Mouse (Mus musculus): ENCODE measurements around the gene Asna1. TPM values are rescaled to one million over a fixed set of nuclear protein-coding genes. Genes with fewer than 3 reads are reported as not detected.
A peak's percentile ranks its signal among the peaks of the same experiment; 100 is the strongest.

The Asna1 gene
- polyA plus RNA-seq, 1 experiment, result 18.6 TPM

GRCm38 (mm10) chr8:84980622-84981358 is 44.3 kb downstream of the Asna1 start:
- H3K36me3 ChIP-seq (ENCODE audit: control insufficient read depth), result no peaks in the 10 kb centered on the region; the same call in 1 of the 2 replicates
- no peaks in the 10 kb centered on the region for H3K9me3 ChIP-seq (ENCODE audit: control insufficient read depth, low read length)
- no peak for TF ChIP-seq GATA1 (IDR thresholded peaks at IDR 0.05; ENCODE audit: low read length)
- TF ChIP-seq TAL1 (IDR thresholded peaks at IDR 0.05; ENCODE audit: low read length), result no peak
- H3K27me3 ChIP-seq (ENCODE audit: control insufficient read depth), result peaks cover 16% of the 10 kb centered on the region
- peak overlapping the region; percentile 71 for H3K4me3 ChIP-seq (replicated peaks)
- peaks cover 95% of the 10 kb centered on the region for H3K4me1 ChIP-seq (ENCODE audit: control insufficient read depth)

DNA sequence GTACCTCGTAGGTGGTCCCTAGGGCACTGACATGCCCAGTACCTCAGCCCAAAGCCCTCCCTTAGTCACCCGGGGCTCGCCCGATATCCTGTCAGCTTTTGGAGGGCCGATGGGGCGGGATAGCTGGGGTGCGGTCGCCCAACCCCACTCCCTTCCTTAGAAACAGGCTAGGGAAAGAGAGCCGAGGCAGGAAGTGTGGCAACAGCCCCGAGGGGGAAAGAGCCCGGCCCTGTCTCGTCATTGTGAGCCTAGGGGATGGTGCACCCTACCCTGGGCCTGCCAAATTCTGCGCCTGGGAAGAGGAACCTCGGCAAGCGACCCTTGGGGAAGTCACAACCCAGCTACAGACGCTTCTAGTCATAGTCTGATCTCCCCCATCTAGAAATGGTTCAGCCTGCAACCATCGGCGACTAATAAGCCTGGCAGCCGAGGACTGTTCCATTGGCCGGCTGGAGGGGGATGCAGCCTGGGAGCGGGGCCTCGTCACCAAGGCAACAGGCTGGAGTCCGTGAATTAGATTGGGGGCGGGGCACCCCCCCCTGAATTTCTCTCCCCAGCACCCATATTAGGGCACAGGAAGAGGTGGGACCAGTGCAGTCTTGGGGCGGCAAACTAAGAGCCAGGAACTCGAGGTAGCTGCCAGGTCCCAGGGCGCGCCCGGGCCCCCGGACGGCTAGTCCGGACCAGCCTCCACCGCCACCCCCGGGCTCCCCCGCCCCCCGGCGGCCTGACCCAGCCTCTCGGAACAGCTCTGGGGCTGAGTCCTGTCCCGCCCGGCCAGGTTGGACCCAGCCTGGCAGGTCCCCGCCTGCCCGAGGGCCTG is 45.3 kb downstream of the Asna1 start:
- peak overlapping the region; percentile 71 for H3K4me3 ChIP-seq (replicated peaks)
- no peaks in the 10 kb centered on the region for H3K9me3 ChIP-seq (ENCODE audit: control insufficient read depth, low read length)
- no peak for TF ChIP-seq TAL1 (IDR thresholded peaks at IDR 0.05; ENCODE audit: low read length)
- TF ChIP-seq GATA1 (IDR thresholded peaks at IDR 0.05; ENCODE audit: low read length), result no peak
- H3K4me1 ChIP-seq (ENCODE audit: control insufficient read depth), result peaks cover 95% of the 10 kb centered on the region
- peaks cover 16% of the 10 kb centered on the region for H3K27me3 ChIP-seq (ENCODE audit: control insufficient read depth)
- H3K36me3 ChIP-seq (ENCODE audit: control insufficient read depth), result peaks cover 7% of the 10 kb centered on the region

DNA sequence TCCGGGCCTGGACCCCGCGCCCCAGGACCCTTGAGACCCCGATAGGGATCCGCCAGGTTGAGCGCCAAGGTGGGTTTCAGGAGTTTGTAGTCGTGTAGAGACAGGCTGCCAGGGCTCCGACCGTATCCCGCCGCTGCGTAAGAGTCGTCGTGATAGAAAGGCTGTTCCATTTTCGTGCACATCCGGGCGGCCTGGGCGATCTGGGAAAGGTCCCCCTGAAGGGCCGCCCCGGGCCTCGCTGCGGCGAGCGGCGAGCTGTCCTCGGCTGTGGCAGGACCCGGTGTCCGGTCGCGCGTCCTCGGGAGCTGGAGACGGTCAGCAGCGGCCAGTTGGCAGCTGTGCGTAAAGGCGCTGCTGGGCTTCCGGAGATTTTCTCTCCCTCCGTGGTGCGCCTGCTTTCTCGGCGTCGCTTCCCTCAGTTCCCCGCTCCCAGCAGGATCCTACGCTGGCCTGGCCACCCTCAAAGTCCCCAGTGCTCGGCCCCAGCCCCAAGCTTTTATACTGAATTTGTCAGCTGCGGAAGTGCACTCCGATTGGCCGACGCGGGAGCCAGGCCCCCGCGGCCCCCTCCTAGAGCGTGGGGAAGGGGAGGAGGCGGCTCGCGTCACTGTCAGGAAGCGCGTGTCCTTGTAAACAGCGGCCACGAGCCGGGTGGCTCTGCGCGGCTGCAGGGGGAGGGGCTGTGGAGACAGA is 46.7 kb downstream of the Asna1 start, which contains the start of gene Junb:
Gene Junb, minus strand, starts transcription at position 471 of the 693 bp plus-strand sequence.
- Histone ChIP-seq H3K27me3 (ENCODE audit: control insufficient read depth) (peaks cover 16% of the 10 kb centered on the region), H3K9me3 (ENCODE audit: control insufficient read depth, low read length) (no peaks in the 10 kb centered on the region), H3K4me3 (replicated peaks) (peak within 1 kb of the TSS; percentile 71), H3K36me3 (ENCODE audit: control insufficient read depth) (peaks cover 21% of the 10 kb centered on the region), H3K4me1 (ENCODE audit: control insufficient read depth) (peaks cover 95% of the 10 kb centered on the region)
- no peak for TF ChIP-seq TAL1 (IDR thresholded peaks at IDR 0.05; ENCODE audit: low read length)
- TF ChIP-seq GATA1 (IDR thresholded peaks at IDR 0.05; ENCODE audit: low read length), result no peak

DNA sequence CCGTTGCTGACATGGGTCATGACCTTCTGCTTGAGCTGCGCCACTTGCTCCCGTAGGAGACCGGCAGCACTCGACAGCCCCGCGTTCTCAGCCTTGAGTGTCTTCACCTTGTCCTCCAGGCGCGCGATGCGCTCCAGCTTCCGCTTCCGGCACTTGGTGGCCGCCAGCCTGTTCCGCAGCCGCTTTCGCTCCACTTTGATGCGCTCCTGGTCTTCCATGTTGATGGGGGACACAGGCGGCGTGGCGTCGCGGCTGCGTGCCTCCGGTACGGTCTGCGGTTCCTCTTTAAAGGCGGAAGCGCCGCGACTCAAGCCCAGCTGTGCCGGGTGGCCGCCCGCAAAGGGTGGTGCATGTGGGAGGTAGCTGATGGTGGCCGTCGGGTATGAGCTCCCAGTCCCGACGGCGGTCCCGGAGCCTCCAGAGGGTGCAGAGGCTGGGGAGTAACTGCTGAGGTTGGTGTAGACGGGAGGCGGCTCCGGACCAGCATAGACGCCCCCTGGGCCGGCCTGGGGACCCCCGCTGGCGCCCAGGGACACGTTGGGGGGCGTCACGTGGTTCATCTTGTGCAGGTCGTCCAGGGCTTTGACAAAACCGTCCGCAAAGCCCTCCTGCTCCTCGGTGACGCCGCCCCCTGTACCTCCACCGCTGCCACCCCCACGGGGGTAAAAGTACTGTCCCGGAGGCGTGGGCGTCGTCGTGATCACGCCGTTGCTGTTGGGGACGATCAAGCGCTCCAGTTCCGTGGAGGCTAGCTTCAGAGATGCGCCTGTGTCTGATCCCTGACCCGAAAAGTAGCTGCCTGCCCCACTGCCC is 47.4 kb downstream of the Asna1 start:
- Histone ChIP-seq H3K9me3 (ENCODE audit: control insufficient read depth, low read length) (no peaks in the 10 kb centered on the region), H3K4me1 (ENCODE audit: control insufficient read depth) (peaks cover 98% of the 10 kb centered on the region), H3K27me3 (ENCODE audit: control insufficient read depth) (peaks cover 16% of the 10 kb centered on the region), H3K36me3 (ENCODE audit: control insufficient read depth) (peaks cover 28% of the 10 kb centered on the region), H3K4me3 (replicated peaks) (peak overlapping the region; percentile 71)
- TF ChIP-seq TAL1 (IDR thresholded peaks at IDR 0.05; ENCODE audit: low read length) (no peak), GATA1 (IDR thresholded peaks at IDR 0.05; ENCODE audit: low read length) (no peak)

- peaks cover 16% of the 10 kb centered on the region for H3K27me3 ChIP-seq (ENCODE audit: control insufficient read depth)
- H3K9me3 ChIP-seq (ENCODE audit: control insufficient read depth, low read length), result no peaks in the 10 kb centered on the region
- peaks cover 36% of the 10 kb centered on the region for H3K36me3 ChIP-seq (ENCODE audit: control insufficient read depth)
- H3K4me1 ChIP-seq (ENCODE audit: control insufficient read depth), result peaks cover 98% of the 10 kb centered on the region
- no peak for TF ChIP-seq GATA1 (IDR thresholded peaks at IDR 0.05; ENCODE audit: low read length)
- no peak for TF ChIP-seq TAL1 (IDR thresholded peaks at IDR 0.05; ENCODE audit: low read length)
- peak overlapping the region; percentile 71 for H3K4me3 ChIP-seq (replicated peaks)
These were observed 48.2 kb downstream of the Asna1 start for GRCm38 (mm10) chr8:84976763-84977434.

DNA sequence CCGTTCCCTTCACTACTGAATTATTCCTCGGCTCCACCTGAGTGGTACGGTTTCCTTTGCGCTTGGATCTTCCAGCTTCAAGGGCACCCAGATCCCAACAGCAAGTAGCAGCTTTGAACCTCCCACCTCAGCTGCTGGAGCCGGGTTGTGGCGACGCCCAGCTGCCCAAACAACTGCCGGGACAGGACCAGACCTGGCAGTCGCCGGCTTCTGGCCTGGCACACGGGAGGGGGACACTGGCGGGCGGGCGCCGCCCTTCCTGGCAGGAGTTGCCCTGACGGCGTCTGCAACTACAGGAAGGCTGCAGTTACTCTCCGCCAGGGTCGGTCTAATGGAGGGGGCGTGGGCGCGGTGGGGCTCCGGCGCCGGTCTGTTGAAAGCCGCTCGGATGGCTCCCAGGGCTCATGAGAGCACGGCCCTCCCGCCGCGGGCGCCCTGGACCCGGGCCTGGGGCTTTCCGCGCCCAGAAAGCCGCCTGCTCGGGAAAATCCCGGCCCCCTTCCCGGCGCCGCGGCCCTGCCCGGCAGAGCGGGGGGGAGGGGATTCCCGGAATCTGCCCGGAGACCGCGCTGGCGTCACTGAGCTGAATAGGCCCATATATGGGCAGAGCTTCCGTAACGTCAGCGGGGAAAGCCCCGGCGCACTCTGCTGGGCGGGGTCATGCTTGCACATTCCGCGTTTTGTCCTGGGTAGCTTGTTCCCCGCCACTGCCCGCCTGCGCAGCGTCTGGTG is 48.9 kb downstream of the Asna1 start:
- TF ChIP-seq TAL1 (IDR thresholded peaks at IDR 0.05; ENCODE audit: low read length), result no peak
- TF ChIP-seq GATA1 (IDR thresholded peaks at IDR 0.05; ENCODE audit: low read length), result no peak
- peaks cover 100% of the 10 kb centered on the region for H3K4me1 ChIP-seq (ENCODE audit: control insufficient read depth)
- H3K36me3 ChIP-seq (ENCODE audit: control insufficient read depth), result peaks cover 43% of the 10 kb centered on the region
- no peaks in the 10 kb centered on the region for H3K9me3 ChIP-seq (ENCODE audit: control insufficient read depth, low read length)
- H3K27me3 ChIP-seq (ENCODE audit: control insufficient read depth), result peaks cover 16% of the 10 kb centered on the region
- H3K4me3 ChIP-seq (replicated peaks), result peak overlapping the region; percentile 71

DNA sequence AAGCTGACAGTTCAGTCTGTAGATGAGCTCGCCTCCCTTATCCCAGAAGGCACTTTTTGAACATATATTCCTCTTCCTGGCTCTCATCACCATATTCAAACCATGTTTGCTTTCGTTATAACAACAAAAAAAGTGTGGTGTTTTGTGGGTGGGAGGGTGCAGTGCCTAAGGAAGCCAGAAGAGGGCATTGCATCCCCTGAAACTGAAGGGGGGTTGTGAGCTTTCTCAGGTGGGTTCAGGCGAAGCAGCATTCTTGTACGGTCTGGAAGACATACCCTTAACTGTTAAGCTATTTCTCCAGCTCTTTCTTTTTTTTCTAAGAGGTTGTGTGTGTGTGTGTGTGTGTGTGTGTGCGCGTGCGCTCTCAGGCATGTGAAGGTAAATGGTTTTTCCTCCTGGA is 49.6 kb downstream of the Asna1 start:
- Histone ChIP-seq H3K4me3 (replicated peaks) (peak overlapping the region; percentile 71), H3K36me3 (ENCODE audit: control insufficient read depth) (peaks cover 50% of the 10 kb centered on the region), H3K9me3 (ENCODE audit: control insufficient read depth, low read length) (no peaks in the 10 kb centered on the region), H3K27me3 (ENCODE audit: control insufficient read depth) (peaks cover 16% of the 10 kb centered on the region), H3K4me1 (ENCODE audit: control insufficient read depth) (peaks cover 96% of the 10 kb centered on the region)
- no peak for TF ChIP-seq TAL1 (IDR thresholded peaks at IDR 0.05; ENCODE audit: low read length)
- TF ChIP-seq GATA1 (IDR thresholded peaks at IDR 0.05; ENCODE audit: low read length), result no peak
